Mouse (Mus musculus): ENCODE measurements around the gene Vipas39. TPM values are rescaled to one million over a fixed set of nuclear protein-coding genes. Genes with fewer than 3 reads are reported as not detected.
"Not testable (repeated sequence)": the region's sequence is repeated elsewhere in the genome, so short reads cannot be mapped to it uniquely, and the experiment has no call there.

Vipas39 gene
- 50.5 and 52.8 TPM in 2 replicates for total RNA-seq (2017)

GRCm38 (mm10) chr12:87266108-87266826, at the start of gene Vipas39, which contains the start of gene Ahsa1:
Gene Vipas39, minus strand, starts transcription at chr12:87266256.
Gene Ahsa1, plus strand, starts transcription at chr12:87266479.
- ATAC-seq (ENCODE audit: extremely low read depth, insufficient number of reproducible peaks, low FRiP score, poor library complexity, severe bottlenecking), result peak; percentile 96

GRCm38 (mm10) chr12:87313098-87313497, 47.0 kb upstream of the Vipas39 start:
- no peak for ATAC-seq (ENCODE audit: extremely low read depth, insufficient number of reproducible peaks, low FRiP score, poor library complexity, severe bottlenecking)

DNA sequence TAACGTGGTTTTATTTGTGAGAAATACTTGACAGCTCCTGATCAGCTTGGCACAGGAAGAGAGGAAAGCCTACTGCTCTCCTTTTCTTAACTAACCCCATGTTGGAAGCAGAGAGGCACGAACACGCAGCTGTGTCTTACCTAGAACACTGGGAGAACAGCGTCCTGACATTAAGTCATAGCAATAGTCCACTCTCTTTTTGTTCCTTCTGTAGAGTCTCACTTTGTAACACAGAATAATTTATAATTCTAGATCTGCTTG, 40.5 kb upstream of the Vipas39 start:
- not testable (repeated sequence) for ATAC-seq (ENCODE audit: extremely low read depth, insufficient number of reproducible peaks, low FRiP score, poor library complexity, severe bottlenecking)

DNA sequence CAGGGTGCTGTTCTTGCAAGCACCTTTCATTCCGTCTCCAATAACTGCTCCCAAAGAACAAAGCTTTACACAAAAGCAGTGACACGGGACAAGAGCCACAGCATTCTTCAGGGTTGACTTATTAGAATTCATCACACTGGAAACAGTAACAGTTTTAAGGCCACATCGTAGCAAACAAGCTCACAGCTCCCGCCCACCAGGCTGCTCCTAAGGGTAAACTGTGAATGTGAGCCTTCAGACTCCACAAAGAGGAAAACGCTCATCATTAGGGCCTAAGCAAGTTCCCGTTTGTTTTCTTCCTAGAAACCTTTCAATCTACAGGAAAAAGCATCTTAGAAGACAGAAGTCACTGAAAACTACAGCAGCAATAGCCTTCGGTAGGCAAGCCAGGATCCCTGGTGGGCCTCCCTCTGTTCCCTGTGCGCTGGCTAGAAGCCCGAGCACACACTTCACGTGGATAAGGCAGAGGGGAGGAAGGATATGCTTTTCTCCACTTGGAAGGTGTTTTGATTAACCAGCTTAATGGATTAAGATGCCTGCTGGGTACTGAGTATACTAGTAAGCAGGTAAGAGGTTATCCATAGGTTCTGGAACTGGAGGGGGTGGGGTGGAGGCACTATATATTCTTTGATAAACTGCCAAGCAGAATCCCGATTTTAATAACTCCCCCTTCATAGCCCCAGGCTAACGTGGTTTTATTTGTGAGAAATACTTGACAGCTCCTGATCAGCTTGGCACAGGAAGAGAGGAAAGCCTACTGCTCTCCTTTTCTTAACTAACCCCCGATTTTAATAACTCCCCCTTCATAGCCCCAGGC, 39.9 kb upstream of the Vipas39 start:
- ATAC-seq (ENCODE audit: extremely low read depth, insufficient number of reproducible peaks, low FRiP score, poor library complexity, severe bottlenecking), result no peak

DNA sequence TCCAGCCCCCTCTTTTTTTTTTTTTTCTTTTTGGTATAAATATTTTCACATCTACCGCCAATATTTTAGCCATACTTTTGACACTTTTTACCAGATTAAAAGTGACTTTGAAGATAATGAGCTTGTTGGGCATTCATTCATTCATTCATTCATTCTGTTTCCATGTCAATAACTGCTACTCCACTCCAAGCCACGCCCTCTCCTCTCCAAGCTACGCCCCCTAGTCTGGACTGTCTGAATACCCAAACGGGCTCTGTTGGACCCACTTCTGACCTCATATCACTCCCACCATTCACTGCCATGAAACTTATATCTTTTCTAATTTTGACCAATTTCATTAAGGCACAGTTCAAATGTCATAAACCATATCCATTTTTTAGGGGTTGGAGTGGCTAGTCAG, 35.1 kb upstream of the Vipas39 start:
- ATAC-seq (ENCODE audit: extremely low read depth, insufficient number of reproducible peaks, low FRiP score, poor library complexity, severe bottlenecking), result no peak

DNA sequence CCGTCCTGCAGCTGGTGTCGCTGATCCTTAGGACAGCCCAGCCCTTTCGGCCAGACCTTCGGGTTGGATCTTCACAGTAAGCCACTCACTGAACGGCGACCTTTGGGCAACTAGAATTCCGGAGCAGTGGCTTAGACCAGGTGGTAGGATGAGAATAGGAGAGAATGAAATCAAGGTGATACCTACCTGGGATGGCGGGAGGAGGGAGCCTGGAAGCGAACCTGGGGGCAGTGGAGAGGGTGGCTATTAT, 34.3 kb upstream of the Vipas39 start:
- no peak for ATAC-seq (ENCODE audit: extremely low read depth, insufficient number of reproducible peaks, low FRiP score, poor library complexity, severe bottlenecking)

DNA sequence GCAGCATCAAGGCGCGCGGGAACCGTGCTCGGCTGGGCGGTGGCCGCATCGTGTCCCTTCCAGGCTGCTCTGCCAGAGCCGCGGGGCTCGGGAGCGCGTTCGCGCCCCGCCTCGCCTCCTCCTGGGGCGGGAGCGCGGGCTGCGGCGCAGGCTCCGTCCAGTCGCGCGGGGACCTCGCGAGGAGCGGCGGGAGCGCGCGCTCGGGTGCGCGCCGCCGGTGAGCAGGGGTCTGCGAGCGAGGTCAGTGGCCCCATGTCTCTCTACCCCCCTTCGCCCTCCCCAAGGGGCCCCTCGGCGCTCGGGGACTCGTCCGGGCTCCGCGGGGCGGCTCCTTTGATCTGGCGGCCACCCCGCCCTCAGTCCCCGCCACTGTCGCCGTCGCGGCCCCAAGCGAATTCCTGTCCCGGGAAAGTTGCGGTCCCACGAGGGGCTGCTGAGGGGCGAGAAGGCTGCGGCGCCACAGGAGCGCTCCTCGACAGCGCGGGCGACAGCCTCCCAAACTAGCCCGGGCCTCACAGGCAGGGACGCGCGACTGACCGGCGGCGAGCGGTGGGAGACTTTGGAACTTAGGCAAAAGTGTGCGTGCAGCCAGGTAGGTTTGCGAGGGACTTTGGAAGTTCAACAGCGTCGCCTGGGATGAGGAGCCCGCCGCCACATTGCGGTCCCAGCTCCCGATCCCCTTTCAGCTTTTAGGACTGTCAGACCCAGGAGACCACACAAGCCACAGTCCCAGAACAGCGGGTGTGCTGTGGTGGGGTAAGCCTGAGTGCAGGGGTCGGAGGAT, 33.8 kb upstream of the Vipas39 start, which contains the start of gene Ism2:
Ism2 (minus strand) TSS at position 49 of the 784 bp plus-strand sequence.
- no peak for ATAC-seq (ENCODE audit: extremely low read depth, insufficient number of reproducible peaks, low FRiP score, poor library complexity, severe bottlenecking)

GRCm38 (mm10) chr12:87299037-87299656, 33.1 kb upstream of the Vipas39 start:
- ATAC-seq (ENCODE audit: extremely low read depth, insufficient number of reproducible peaks, low FRiP score, poor library complexity, severe bottlenecking), result no peak

- ATAC-seq (ENCODE audit: extremely low read depth, insufficient number of reproducible peaks, low FRiP score, poor library complexity, severe bottlenecking), result 0 out of 2 replicates have a peak, but pooled peaks have one; percentile 9
Observed at GRCm38 (mm10) chr12:87293934-87294333, 27.9 kb upstream of the Vipas39 start.

DNA sequence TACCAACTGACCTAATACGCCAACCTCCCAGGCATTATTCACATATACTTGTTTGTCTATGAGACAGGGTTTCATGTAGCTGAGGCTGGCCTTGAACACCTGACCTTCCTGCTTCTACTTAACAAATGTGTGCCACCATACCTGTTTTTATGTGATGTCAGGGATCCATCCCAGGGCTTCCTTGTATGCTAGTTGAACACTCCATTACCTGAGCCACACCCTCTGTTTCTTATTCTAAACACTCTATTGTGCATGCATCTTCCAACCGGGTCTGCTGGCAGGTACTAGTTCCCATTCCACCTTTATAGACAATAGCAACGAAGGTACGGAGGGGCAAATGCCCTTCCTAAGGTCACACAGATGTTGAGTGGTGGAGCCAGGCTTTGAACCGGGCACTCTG, 23.0 kb upstream of the Vipas39 start:
- ATAC-seq (ENCODE audit: extremely low read depth, insufficient number of reproducible peaks, low FRiP score, poor library complexity, severe bottlenecking), result no peak

GRCm38 (mm10) chr12:87284726-87285125, 18.7 kb upstream of the Vipas39 start:
- no peak for ATAC-seq (ENCODE audit: extremely low read depth, insufficient number of reproducible peaks, low FRiP score, poor library complexity, severe bottlenecking)

DNA sequence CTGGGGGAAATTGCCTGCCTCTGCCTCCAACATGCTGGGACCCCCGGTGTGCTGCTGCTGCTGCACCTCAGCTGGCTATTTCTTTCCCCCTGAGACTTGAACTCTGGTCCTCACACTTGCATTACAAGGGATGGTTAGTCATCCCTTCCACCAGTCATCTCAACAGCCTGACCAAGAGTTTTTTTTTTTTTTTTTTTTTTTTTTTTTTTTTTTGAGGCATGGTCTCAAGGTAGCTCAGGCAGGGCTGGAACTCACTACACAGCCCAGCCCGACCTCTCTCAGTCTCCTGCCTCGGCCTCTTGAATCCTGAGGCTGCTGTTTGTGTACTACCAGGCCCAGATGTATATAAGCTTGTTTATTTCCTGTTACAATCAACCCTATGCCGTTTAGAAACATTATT, 18.2 kb upstream of the Vipas39 start:
- ATAC-seq (ENCODE audit: extremely low read depth, insufficient number of reproducible peaks, low FRiP score, poor library complexity, severe bottlenecking), result no peak

GRCm38 (mm10) chr12:87283706-87284105, 17.6 kb upstream of the Vipas39 start:
- ATAC-seq (ENCODE audit: extremely low read depth, insufficient number of reproducible peaks, low FRiP score, poor library complexity, severe bottlenecking), result no peak

- no peak for ATAC-seq (ENCODE audit: extremely low read depth, insufficient number of reproducible peaks, low FRiP score, poor library complexity, severe bottlenecking)
Observed at GRCm38 (mm10) chr12:87282743-87283142, 16.7 kb upstream of the Vipas39 start.

DNA sequence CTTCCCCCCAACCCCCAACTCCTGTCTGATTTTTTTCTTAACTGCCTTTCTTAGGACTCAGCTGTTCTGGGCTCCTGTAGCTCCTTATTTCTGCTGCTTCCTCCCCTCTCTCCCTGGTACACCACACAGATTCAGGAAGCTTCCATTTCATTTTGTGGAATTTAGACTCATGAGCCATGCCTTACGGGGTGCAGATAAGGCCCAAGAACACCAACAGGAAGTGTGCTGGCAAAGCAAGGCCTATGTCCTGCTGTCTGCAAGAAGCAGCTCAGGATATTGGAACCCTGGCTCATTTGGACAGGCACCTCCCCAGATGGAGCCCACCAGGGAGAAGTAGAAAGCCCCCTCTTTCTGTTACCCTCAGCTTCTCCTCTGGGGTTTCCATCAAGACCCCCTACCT, 15.7 kb upstream of the Vipas39 start:
- no peak for ATAC-seq (ENCODE audit: extremely low read depth, insufficient number of reproducible peaks, low FRiP score, poor library complexity, severe bottlenecking)

DNA sequence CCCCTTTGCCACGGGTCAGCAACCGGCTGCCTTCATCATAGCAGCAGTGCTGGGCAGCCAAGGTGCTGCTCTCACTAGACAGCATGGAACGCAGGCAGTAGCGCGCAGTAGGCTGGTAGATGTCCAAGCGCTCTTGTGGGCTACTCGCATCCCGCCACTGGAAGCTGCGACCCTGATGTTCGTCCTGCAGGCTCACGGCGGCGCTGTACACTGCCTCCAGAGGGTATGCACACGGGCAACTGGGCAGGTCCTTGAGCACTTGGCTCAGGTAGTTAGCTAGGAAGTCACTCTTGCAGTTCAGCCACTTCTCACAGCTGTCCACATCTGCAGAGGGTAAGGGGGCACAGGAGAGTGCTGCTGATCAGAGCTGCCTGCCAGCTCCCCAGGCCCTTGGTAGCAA, 13.8 kb upstream of the Vipas39 start:
- no peak for ATAC-seq (ENCODE audit: extremely low read depth, insufficient number of reproducible peaks, low FRiP score, poor library complexity, severe bottlenecking)

- ATAC-seq (ENCODE audit: extremely low read depth, insufficient number of reproducible peaks, low FRiP score, poor library complexity, severe bottlenecking), result no peak
Observed at GRCm38 (mm10) chr12:87279350-87279749, 13.3 kb upstream of the Vipas39 start.

GRCm38 (mm10) chr12:87278118-87278730, 12.2 kb upstream of the Vipas39 start:
- ATAC-seq (ENCODE audit: extremely low read depth, insufficient number of reproducible peaks, low FRiP score, poor library complexity, severe bottlenecking), result no peak

GRCm38 (mm10) chr12:87277251-87277650, 11.2 kb upstream of the Vipas39 start:
- not testable (repeated sequence) for ATAC-seq (ENCODE audit: extremely low read depth, insufficient number of reproducible peaks, low FRiP score, poor library complexity, severe bottlenecking)
